Mouse (Mus musculus): Measurements from ENCODE around the gene Slc24a2. TPM values are rescaled to one million over a fixed set of nuclear protein-coding genes. Genes with fewer than 3 reads are reported as not detected.

Slc24a2 gene
- polyA plus RNA-seq, 1 experiment from 2014 or later: 5.2 TPM

GRCm38 (mm10) chr4:87013721-87014620 is 216.3 kb downstream of the Slc24a2 start:
- WGBS: 74% methylated on average over 7 of the region's 7 CpGs
- no peaks in the 10 kb centered on the region for H3K9me3 ChIP-seq
- no peak overlapping the region for H3K4me3 ChIP-seq
- no peak overlapping the region for H3K27ac ChIP-seq (replicated peaks)
- no peaks in the 10 kb centered on the region for H3K4me1 ChIP-seq (replicated peaks)
- no peak overlapping the region for H3K4me2 ChIP-seq
- H3K9ac ChIP-seq: no peak overlapping the region
- no peaks in the 10 kb centered on the region for H3K36me3 ChIP-seq
- no peaks in the 10 kb centered on the region for H3K27me3 ChIP-seq
- 0 out of 2 replicates have a peak, but pooled peaks have one; percentile 15 for ATAC-seq (ENCODE audit: low FRiP score, low read depth)

- Histone ChIP-seq H3K27ac (replicated peaks) (no peak overlapping the region), H3K4me2 (no peak overlapping the region), H3K4me3 (no peak overlapping the region), H3K36me3 (no peaks in the 10 kb centered on the region), H3K9me3 (no peaks in the 10 kb centered on the region), H3K4me1 (replicated peaks) (no peaks in the 10 kb centered on the region), H3K9ac (no peak overlapping the region), H3K27me3 (no peaks in the 10 kb centered on the region)
- ATAC-seq (ENCODE audit: low FRiP score, low read depth): no peak
- 67% methylated on average over 3 of the region's 3 CpGs for WGBS
These were observed 237.8 kb downstream of the Slc24a2 start for GRCm38 (mm10) chr4:86992470-86992869.

GRCm38 (mm10) chr4:86989301-86989700 is 241.0 kb downstream of the Slc24a2 start:
- WGBS: 29% methylated on average over 6 of the region's 6 CpGs
- no peaks in the 10 kb centered on the region for H3K36me3 ChIP-seq
- no peak overlapping the region for H3K4me3 ChIP-seq
- no peak overlapping the region for H3K4me2 ChIP-seq
- no peak for ATAC-seq (ENCODE audit: low FRiP score, low read depth)
- no peaks in the 10 kb centered on the region for H3K27me3 ChIP-seq
- H3K9me3 ChIP-seq: no peaks in the 10 kb centered on the region
- no peaks in the 10 kb centered on the region for H3K4me1 ChIP-seq (replicated peaks)
- H3K9ac ChIP-seq: no peak overlapping the region
- no peak overlapping the region for H3K27ac ChIP-seq (replicated peaks)

GRCm38 (mm10) chr4:86987846-86988245 is 242.4 kb downstream of the Slc24a2 start:
- ATAC-seq (ENCODE audit: low FRiP score, low read depth): no peak
- Histone ChIP-seq H3K4me1 (replicated peaks) (no peaks in the 10 kb centered on the region), H3K27ac (replicated peaks) (no peak overlapping the region), H3K9me3 (no peaks in the 10 kb centered on the region), H3K4me2 (no peak overlapping the region), H3K9ac (no peak overlapping the region), H3K27me3 (no peaks in the 10 kb centered on the region), H3K4me3 (no peak overlapping the region), H3K36me3 (no peaks in the 10 kb centered on the region)
- 90% methylated on average over 4 of the region's 4 CpGs for WGBS

GRCm38 (mm10) chr4:86977272-86977671 is 253.0 kb downstream of the Slc24a2 start:
- Histone ChIP-seq H3K27ac (replicated peaks) (no peak overlapping the region), H3K27me3 (no peaks in the 10 kb centered on the region), H3K4me2 (no peak overlapping the region), H3K9me3 (peaks cover 7% of the 10 kb centered on the region; the same call in 1 of the 2 replicates), H3K4me3 (no peak overlapping the region), H3K36me3 (no peaks in the 10 kb centered on the region), H3K9ac (no peak overlapping the region), H3K4me1 (replicated peaks) (no peaks in the 10 kb centered on the region)
- no peak for ATAC-seq (ENCODE audit: low FRiP score, low read depth)
- 88% methylated on average over 5 of the region's 5 CpGs for WGBS

- Histone ChIP-seq H3K9me3 (no peaks in the 10 kb centered on the region), H3K27me3 (no peaks in the 10 kb centered on the region), H3K9ac (0 out of 2 replicates have a peak overlapping the region, but pooled peaks have one; percentile 11), H3K4me3 (no peak overlapping the region), H3K27ac (replicated peaks) (no peak overlapping the region), H3K36me3 (no peaks in the 10 kb centered on the region), H3K4me2 (peak overlapping the region; percentile 29), H3K4me1 (replicated peaks) (peaks cover 4% of the 10 kb centered on the region)
- WGBS: 34% methylated on average over 14 of the region's 14 CpGs
- peak; percentile 88 for ATAC-seq (ENCODE audit: low FRiP score, low read depth)
These were observed 272.5 kb downstream of the Slc24a2 start for GRCm38 (mm10) chr4:86957576-86958411.

- Histone ChIP-seq H3K4me2 (no peak overlapping the region), H3K9ac (no peak overlapping the region), H3K27ac (replicated peaks) (no peak overlapping the region), H3K4me3 (no peak overlapping the region), H3K36me3 (no peaks in the 10 kb centered on the region), H3K9me3 (no peaks in the 10 kb centered on the region), H3K27me3 (no peaks in the 10 kb centered on the region), H3K4me1 (replicated peaks) (peaks cover 4% of the 10 kb centered on the region)
- ATAC-seq (ENCODE audit: low FRiP score, low read depth): no peak
- 93% methylated on average over 4 of the region's 4 CpGs for WGBS
These were observed 274.8 kb downstream of the Slc24a2 start for GRCm38 (mm10) chr4:86955448-86955847.

- no peaks in the 10 kb centered on the region for H3K36me3 ChIP-seq
- H3K27ac ChIP-seq (replicated peaks): no peak overlapping the region
- peaks cover 4% of the 10 kb centered on the region for H3K4me1 ChIP-seq (replicated peaks)
- no peak for ATAC-seq (ENCODE audit: low FRiP score, low read depth)
- H3K4me3 ChIP-seq: no peak overlapping the region
- WGBS: 32% methylated on average over 5 of the region's 5 CpGs
- no peak overlapping the region for H3K4me2 ChIP-seq
- H3K9ac ChIP-seq: no peak overlapping the region
- no peaks in the 10 kb centered on the region for H3K27me3 ChIP-seq
- H3K9me3 ChIP-seq: no peaks in the 10 kb centered on the region
These were observed 276.8 kb downstream of the Slc24a2 start for GRCm38 (mm10) chr4:86953519-86953918.

- no peak overlapping the region for H3K4me2 ChIP-seq
- no peak overlapping the region for H3K27ac ChIP-seq (replicated peaks)
- no peaks in the 10 kb centered on the region for H3K9me3 ChIP-seq
- WGBS: 94% methylated on average over 1 of the region's 1 CpGs
- H3K27me3 ChIP-seq: no peaks in the 10 kb centered on the region
- H3K4me3 ChIP-seq: no peak overlapping the region
- ATAC-seq (ENCODE audit: low FRiP score, low read depth): no peak
- no peaks in the 10 kb centered on the region for H3K36me3 ChIP-seq
- no peak overlapping the region for H3K9ac ChIP-seq
- no peaks in the 10 kb centered on the region for H3K4me1 ChIP-seq (replicated peaks)
These were observed 281.5 kb downstream of the Slc24a2 start for GRCm38 (mm10) chr4:86948794-86949193.

- H3K27ac ChIP-seq (replicated peaks): no peak overlapping the region
- no peaks in the 10 kb centered on the region for H3K4me1 ChIP-seq (replicated peaks)
- H3K27me3 ChIP-seq: no peaks in the 10 kb centered on the region
- no peak overlapping the region for H3K4me3 ChIP-seq
- 58% methylated on average over 6 of the region's 6 CpGs for WGBS
- no peak for ATAC-seq (ENCODE audit: low FRiP score, low read depth)
- no peaks in the 10 kb centered on the region for H3K9me3 ChIP-seq
- no peak overlapping the region for H3K9ac ChIP-seq
- H3K36me3 ChIP-seq: no peaks in the 10 kb centered on the region
- H3K4me2 ChIP-seq: no peak overlapping the region
These were observed 287.0 kb downstream of the Slc24a2 start for GRCm38 (mm10) chr4:86943296-86943695.

GRCm38 (mm10) chr4:86942656-86943055 is 287.6 kb downstream of the Slc24a2 start:
- Histone ChIP-seq H3K4me1 (replicated peaks) (no peaks in the 10 kb centered on the region), H3K27me3 (no peaks in the 10 kb centered on the region), H3K4me2 (no peak overlapping the region), H3K36me3 (no peaks in the 10 kb centered on the region), H3K27ac (replicated peaks) (no peak overlapping the region), H3K9me3 (no peaks in the 10 kb centered on the region), H3K4me3 (no peak overlapping the region), H3K9ac (no peak overlapping the region)
- ATAC-seq (ENCODE audit: low FRiP score, low read depth): no peak
- 73% methylated on average over 6 of the region's 6 CpGs for WGBS

- Histone ChIP-seq H3K4me1 (replicated peaks) (no peaks in the 10 kb centered on the region), H3K36me3 (peaks cover 7% of the 10 kb centered on the region; the same call in 1 of the 2 replicates), H3K4me3 (no peak overlapping the region), H3K27ac (replicated peaks) (no peak overlapping the region), H3K9ac (no peak overlapping the region), H3K4me2 (no peak overlapping the region), H3K27me3 (no peaks in the 10 kb centered on the region), H3K9me3 (no peaks in the 10 kb centered on the region)
- ATAC-seq (ENCODE audit: low FRiP score, low read depth): no peak
- WGBS: 53% methylated on average over 3 of the region's 3 CpGs
These were observed 293.6 kb downstream of the Slc24a2 start for GRCm38 (mm10) chr4:86936706-86937105.
